Comparison of ENCODE assay signal across 14 mouse cellular contexts in genomic region chr19:53458770-53459406, GRCm38 (mm10).
A peak's percentile ranks its signal among the peaks of the same experiment; 100 is the strongest.
DNase-seq lines count a peak whose midpoint lies in the region; ATAC-seq and TF ChIP-seq lines count a peak whose summit lies in the region.
"Had no signal": no experiment of that assay in that cellular context is flagged by ENCODE, and none has a peak within 500 bp of the region (broad histone marks: within the 10 kb centered on the region; RNA-seq: fewer than 3 reads in every experiment).

No protein-coding gene starts in this region.

- no peak for TF ChIP-seq CTCF in kidney, adult 2 months (conservative IDR thresholded peaks at IDR 0.05; ENCODE audit: insufficient read depth, insufficient read length, low read depth, low read length)

- no peak overlapping the region for H3K9ac ChIP-seq in kidney, embryonic 15.5 days
- H3K9ac ChIP-seq in forebrain, embryonic 11.5 days (ENCODE audit: low read length): peak overlapping the region; percentile 12; the same call in 1 of the 2 replicates
- no peak overlapping the region for H3K9ac ChIP-seq in stomach, embryonic 14.5 days (replicated peaks; ENCODE audit: low read depth, low read length)
- H3K9ac ChIP-seq: embryonic facial prominence, embryonic 13.5 days; liver, embryonic 13.5 days had no signal

- H3K4me2 ChIP-seq in kidney, embryonic 15.5 days: no peak overlapping the region
- H3K4me2 ChIP-seq in forebrain, embryonic 11.5 days (ENCODE audit: low read depth, low read length, severe bottlenecking): 0 out of 2 replicates have a peak overlapping the region, but pooled peaks have one; percentile 18
- peak overlapping the region; percentile 23; the same call in 1 of the 2 replicates for H3K4me2 ChIP-seq in stomach, embryonic 14.5 days (replicated peaks; ENCODE audit: low read depth, low read length)
- H3K4me2 ChIP-seq: embryonic facial prominence, embryonic 13.5 days; liver, embryonic 13.5 days had no signal

- 24% methylated on average over 10 of the region's 10 CpGs for WGBS in kidney, embryonic 15.5 days
- 59% methylated on average over 10 of the region's 10 CpGs for WGBS in kidney, adult 2 months
- 43% methylated on average over 10 of the region's 10 CpGs for WGBS in forebrain, embryonic 11.5 days
- WGBS in limb, embryonic 10.5 days: 37% methylated on average over 10 of the region's 10 CpGs
- WGBS in stomach, embryonic 14.5 days: 28% methylated on average over 10 of the region's 10 CpGs

- DNase-seq in kidney, adult 2 months: no peak
- no peak for DNase-seq in forebrain, embryonic 11.5 days (ENCODE audit: low spot score)
- peak; percentile 42 for DNase-seq in limb, embryonic 10.5 days (ENCODE audit: low spot score)
- DNase-seq in thymus, postnatal 0 days (ENCODE audit: low spot score): no peak
- DNase-seq in left cerebral cortex, adult 11 months (ENCODE audit: low spot score): no peak
- DNase-seq: heart, postnatal 4 days; liver, embryonic 13.5 days; right cerebral cortex, postnatal 4 days had no signal

- no peak overlapping the region for H3K4me3 ChIP-seq in kidney, embryonic 15.5 days (replicated peaks)
- no peak overlapping the region for H3K4me3 ChIP-seq in kidney, adult 2 months (ENCODE audit: insufficient read depth, low read depth, low read length)
- H3K4me3 ChIP-seq in forebrain, embryonic 11.5 days (ENCODE audit: low read depth, low read length): no peak overlapping the region
- 0 out of 2 replicates have a peak overlapping the region, but pooled peaks have one; percentile 6 for H3K4me3 ChIP-seq in limb, embryonic 10.5 days
- H3K4me3 ChIP-seq in stomach, embryonic 14.5 days (ENCODE audit: low read depth, low read length): no peak overlapping the region
- H3K4me3 ChIP-seq: embryonic facial prominence, embryonic 13.5 days; liver, embryonic 13.5 days had no signal

- H3K27ac ChIP-seq in kidney, embryonic 15.5 days: no peak overlapping the region
- no peak overlapping the region for H3K27ac ChIP-seq in kidney, adult 2 months (ENCODE audit: insufficient read depth, low read depth, low read length)
- no peak overlapping the region for H3K27ac ChIP-seq in forebrain, embryonic 11.5 days (ENCODE audit: low read depth, low read length)
- H3K27ac ChIP-seq in limb, embryonic 10.5 days: peak overlapping the region; percentile 76
- peak overlapping the region; percentile 59; the same call in 1 of the 2 replicates for H3K27ac ChIP-seq in stomach, embryonic 14.5 days (ENCODE audit: low read length)
- H3K27ac ChIP-seq: embryonic facial prominence, embryonic 13.5 days; liver, embryonic 13.5 days; macrophage had no signal

- H3K9me3 ChIP-seq in kidney, embryonic 15.5 days (replicated peaks): no peaks in the 10 kb centered on the region
- H3K9me3 ChIP-seq in forebrain, embryonic 11.5 days (ENCODE audit: control insufficient read depth, low read length): no peaks in the 10 kb centered on the region
- H3K9me3 ChIP-seq in limb, embryonic 10.5 days (replicated peaks): no peaks in the 10 kb centered on the region
- no peaks in the 10 kb centered on the region for H3K9me3 ChIP-seq in stomach, embryonic 14.5 days (ENCODE audit: control insufficient read depth, low read depth, low read length)
- H3K9me3 ChIP-seq: embryonic facial prominence, embryonic 13.5 days; G1E; liver, embryonic 13.5 days had no signal

- H3K27me3 ChIP-seq in kidney, embryonic 15.5 days: peaks cover 11% of the 10 kb centered on the region
- H3K27me3 ChIP-seq in kidney, adult 2 months (replicated peaks; ENCODE audit: control insufficient read depth, insufficient read depth, low read length): no peaks in the 10 kb centered on the region; the same call in 1 of the 2 replicates
- H3K27me3 ChIP-seq in forebrain, embryonic 11.5 days (ENCODE audit: control insufficient read depth, insufficient read depth, low read length): no peaks in the 10 kb centered on the region
- peaks cover 34% of the 10 kb centered on the region for H3K27me3 ChIP-seq in limb, embryonic 10.5 days (ENCODE audit: low read depth, poor library complexity, severe bottlenecking)
- H3K27me3 ChIP-seq in stomach, embryonic 14.5 days (ENCODE audit: control insufficient read depth, insufficient read depth, low read length): no peaks in the 10 kb centered on the region

- peak; percentile 28; the same call in 1 of the 2 replicates for ATAC-seq in kidney, embryonic 15.5 days (replicated peaks; ENCODE audit: low FRiP score)
- ATAC-seq in forebrain, embryonic 11.5 days (replicated peaks; ENCODE audit: low FRiP score): peak; percentile 39; the same call in 1 of the 2 replicates
- ATAC-seq in stomach, embryonic 14.5 days (ENCODE audit: insufficient number of reproducible peaks, insufficient read depth, low FRiP score, low read depth): 0 out of 2 replicates have a peak, but pooled peaks have one; percentile 24
- no peak for ATAC-seq in monocyte, adult 5-6 weeks (replicated peaks; ENCODE audit: insufficient number of reproducible peaks, low FRiP score, low TSS enrichment, poor library complexity, severe bottlenecking)

- TF ChIP-seq POLR2A in kidney, adult 2 months (IDR thresholded peaks at IDR 0.05; ENCODE audit: low read depth, low read length): no peak

- H3K36me3 ChIP-seq in kidney, embryonic 15.5 days: no peaks in the 10 kb centered on the region
- H3K36me3 ChIP-seq in kidney, adult 2 months (ENCODE audit: control insufficient read depth, insufficient read depth, low read length): no peaks in the 10 kb centered on the region
- no peaks in the 10 kb centered on the region for H3K36me3 ChIP-seq in forebrain, embryonic 11.5 days (ENCODE audit: control insufficient read depth, insufficient read depth, low read length)
- no peaks in the 10 kb centered on the region for H3K36me3 ChIP-seq in limb, embryonic 10.5 days
- no peaks in the 10 kb centered on the region for H3K36me3 ChIP-seq in stomach, embryonic 14.5 days (ENCODE audit: control insufficient read depth, insufficient read depth, low read length)
- H3K36me3 ChIP-seq: embryonic facial prominence, embryonic 13.5 days; G1E; liver, embryonic 13.5 days had no signal

- peaks cover 32% of the 10 kb centered on the region for H3K4me1 ChIP-seq in kidney, embryonic 15.5 days
- no peaks in the 10 kb centered on the region; the same call in 1 of the 2 replicates for H3K4me1 ChIP-seq in kidney, adult 2 months (ENCODE audit: control insufficient read depth, insufficient read depth, low read length)
- H3K4me1 ChIP-seq in forebrain, embryonic 11.5 days (replicated peaks; ENCODE audit: control insufficient read depth, insufficient read depth, low read length): peaks cover 21% of the 10 kb centered on the region; the same call in 1 of the 2 replicates
- peaks cover 41% of the 10 kb centered on the region for H3K4me1 ChIP-seq in limb, embryonic 10.5 days
- peaks cover 12% of the 10 kb centered on the region for H3K4me1 ChIP-seq in stomach, embryonic 14.5 days (ENCODE audit: control insufficient read depth, insufficient read depth, low read length)

Comparison
In these comparisons a context has a peak if more than half of its experiments do, and no peak if none do; other contexts are left out.
1. H3K27ac ChIP-seq: peak in limb, embryonic 10.5 days (single experiment) and stomach, embryonic 14.5 days (single experiment); none in kidney, embryonic 15.5 days (single experiment), kidney, adult 2 months (single experiment) and forebrain, embryonic 11.5 days (single experiment).